Mouse (Mus musculus): ENCODE results near the gene Atxn7l3b. TPM values are rescaled to one million over a fixed set of nuclear protein-coding genes. Genes with fewer than 3 reads are reported as not detected.
"Not testable (repeated sequence)": the region's sequence is repeated elsewhere in the genome, so short reads cannot be mapped to it uniquely, and the experiment has no call there.

Atxn7l3b gene
- 392 and 429 TPM in 2 replicates for polyA plus RNA-seq (2015; fragmentation: Nextera tagmentation; extraction: Ambion mirVana)

DNA sequence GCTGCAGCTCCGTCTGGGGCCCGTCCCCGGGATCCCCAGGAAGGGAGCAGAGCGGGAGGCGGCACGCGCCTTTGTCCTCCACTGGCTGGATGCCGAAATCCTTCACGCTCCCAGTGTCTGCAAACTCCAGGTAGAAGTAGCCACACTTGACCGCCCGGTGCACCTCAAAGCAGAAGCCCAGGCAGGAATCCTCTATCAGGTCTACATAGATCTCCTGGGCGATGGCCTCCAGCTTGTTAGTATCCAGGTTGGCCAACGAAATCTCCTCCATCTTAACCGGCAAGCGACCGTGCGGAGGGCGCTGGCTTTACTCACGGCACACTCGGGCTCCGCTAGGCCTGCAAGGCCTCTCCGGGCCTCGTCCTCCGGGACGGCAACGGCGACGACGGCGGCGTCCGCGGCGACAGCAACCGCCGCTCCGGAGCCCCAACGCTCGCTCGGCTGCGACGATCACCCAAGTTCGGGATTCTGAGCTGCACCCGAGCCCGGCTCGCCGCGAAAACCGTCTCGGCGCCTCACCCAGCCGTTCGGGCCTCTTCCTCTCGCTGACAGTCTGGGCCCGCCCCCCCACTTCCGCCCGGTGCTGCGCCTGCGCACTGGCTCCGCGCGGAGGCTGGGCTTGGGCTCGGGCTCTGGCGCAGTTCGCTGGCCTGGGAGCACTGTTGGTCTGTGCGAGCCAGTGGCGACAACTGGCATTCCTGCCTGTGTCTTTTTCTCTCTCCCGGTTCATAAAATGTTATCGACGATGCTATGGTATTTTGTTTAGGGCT lies at the start of gene Atxn7l3b:
Gene Atxn7l3b, minus strand, starts transcription at position 550 of the 770 bp plus-strand sequence.
- under 1% methylated on average over 68 of the region's 70 CpGs for WGBS
- ATAC-seq, result peak; percentile 100
- peak within 1 kb of the TSS; percentile 97 for H3K27ac ChIP-seq (ENCODE audit: low read length)
- H3K27me3 ChIP-seq (ENCODE audit: control insufficient read depth, insufficient read depth, low read depth, low read length), result no peaks in the 10 kb centered on the region
- H3K4me2 ChIP-seq (ENCODE audit: low read length), result peak within 1 kb of the TSS; percentile 70
- peaks cover 7% of the 10 kb centered on the region; the same call in 1 of the 2 replicates for H3K36me3 ChIP-seq (ENCODE audit: control insufficient read depth, insufficient read depth, low read length)
- H3K4me3 ChIP-seq (ENCODE audit: low read depth, low read length), result peak within 1 kb of the TSS; percentile 94
- peak within 1 kb of the TSS; percentile 98 for H3K9ac ChIP-seq (ENCODE audit: low read depth, low read length)
- no peaks in the 10 kb centered on the region for H3K9me3 ChIP-seq (replicated peaks; ENCODE audit: control insufficient read depth, low read length, poor library complexity, severe bottlenecking)
- H3K4me1 ChIP-seq (ENCODE audit: control insufficient read depth, insufficient read depth, low read length), result peaks cover 29% of the 10 kb centered on the region

DNA sequence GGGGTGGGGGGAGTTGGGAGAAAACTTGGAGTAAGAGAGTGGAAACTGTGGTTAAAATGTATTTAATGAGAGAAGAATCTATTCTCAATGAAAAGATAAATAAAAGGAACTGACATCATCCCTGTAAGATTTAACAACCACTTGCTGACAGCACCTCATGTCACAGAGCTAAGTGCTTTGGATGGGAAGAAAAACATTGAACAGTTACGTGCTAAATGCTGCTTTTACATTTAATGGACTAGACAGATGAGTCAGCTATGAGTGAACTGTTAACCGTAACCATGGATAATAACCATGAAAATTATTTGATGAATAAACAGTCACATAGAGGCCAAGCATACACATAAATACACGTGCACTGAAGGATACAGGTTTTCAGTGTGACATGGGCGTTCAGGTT lies 48.8 kb upstream of the Atxn7l3b start:
- no peak overlapping the region for H3K4me2 ChIP-seq (ENCODE audit: low read length)
- H3K4me1 ChIP-seq (ENCODE audit: control insufficient read depth, insufficient read depth, low read length), result no peaks in the 10 kb centered on the region
- no peaks in the 10 kb centered on the region for H3K27me3 ChIP-seq (ENCODE audit: control insufficient read depth, insufficient read depth, low read depth, low read length)
- 82% methylated on average over 4 of the region's 4 CpGs for WGBS
- no peak overlapping the region for H3K27ac ChIP-seq (ENCODE audit: low read length)
- no peaks in the 10 kb centered on the region for H3K36me3 ChIP-seq (ENCODE audit: control insufficient read depth, insufficient read depth, low read length)
- ATAC-seq, result no peak
- H3K9me3 ChIP-seq (replicated peaks; ENCODE audit: control insufficient read depth, low read length, poor library complexity, severe bottlenecking), result no peaks in the 10 kb centered on the region
- no peak overlapping the region for H3K4me3 ChIP-seq (ENCODE audit: low read depth, low read length)
- no peak overlapping the region for H3K9ac ChIP-seq (ENCODE audit: low read depth, low read length)

DNA sequence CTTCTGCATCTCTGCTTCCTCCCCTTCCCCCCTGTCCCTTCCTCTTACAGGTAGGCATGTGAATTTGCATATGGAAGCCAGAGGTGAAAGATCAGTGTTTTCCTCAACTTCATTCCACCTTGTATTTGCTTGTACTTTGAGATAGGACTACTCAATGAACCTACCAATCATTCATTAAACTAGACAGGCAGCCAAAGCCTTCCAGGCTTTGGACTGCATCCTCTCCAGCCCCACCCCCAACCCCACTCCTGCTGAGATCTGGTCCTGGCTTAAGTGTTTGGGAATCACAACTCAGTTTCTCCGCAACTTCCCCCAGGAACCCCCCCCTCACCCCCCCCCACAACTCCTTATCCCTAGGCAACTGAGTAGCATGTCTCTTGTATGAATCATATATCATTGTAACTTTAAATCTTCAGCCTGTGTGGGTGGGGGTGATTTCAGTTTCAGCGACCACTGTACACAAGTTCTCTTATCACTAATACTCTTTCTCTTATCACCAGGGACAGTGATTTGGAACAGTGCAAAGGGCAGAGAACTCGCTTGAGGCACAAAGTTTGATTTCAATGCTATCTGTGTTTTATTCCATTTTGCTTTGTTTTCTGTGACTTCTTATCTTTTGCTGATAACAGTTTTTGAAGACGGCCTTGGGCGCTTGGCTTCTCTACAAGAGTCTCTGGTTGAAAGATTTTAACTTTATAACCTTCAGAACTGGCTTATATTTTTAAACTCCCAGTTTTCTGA lies 44.7 kb upstream of the Atxn7l3b start:
- ATAC-seq, result no peak
- no peaks in the 10 kb centered on the region for H3K27me3 ChIP-seq (ENCODE audit: control insufficient read depth, insufficient read depth, low read depth, low read length)
- no peak overlapping the region for H3K4me3 ChIP-seq (ENCODE audit: low read depth, low read length)
- WGBS, result 66% methylated on average over 5 of the region's 5 CpGs
- no peaks in the 10 kb centered on the region for H3K4me1 ChIP-seq (ENCODE audit: control insufficient read depth, insufficient read depth, low read length)
- H3K9ac ChIP-seq (ENCODE audit: low read depth, low read length), result no peak overlapping the region
- H3K9me3 ChIP-seq (replicated peaks; ENCODE audit: control insufficient read depth, low read length, poor library complexity, severe bottlenecking), result no peaks in the 10 kb centered on the region
- no peak overlapping the region for H3K27ac ChIP-seq (ENCODE audit: low read length)
- no peaks in the 10 kb centered on the region for H3K36me3 ChIP-seq (ENCODE audit: control insufficient read depth, insufficient read depth, low read length)
- H3K4me2 ChIP-seq (ENCODE audit: low read length), result no peak overlapping the region

DNA sequence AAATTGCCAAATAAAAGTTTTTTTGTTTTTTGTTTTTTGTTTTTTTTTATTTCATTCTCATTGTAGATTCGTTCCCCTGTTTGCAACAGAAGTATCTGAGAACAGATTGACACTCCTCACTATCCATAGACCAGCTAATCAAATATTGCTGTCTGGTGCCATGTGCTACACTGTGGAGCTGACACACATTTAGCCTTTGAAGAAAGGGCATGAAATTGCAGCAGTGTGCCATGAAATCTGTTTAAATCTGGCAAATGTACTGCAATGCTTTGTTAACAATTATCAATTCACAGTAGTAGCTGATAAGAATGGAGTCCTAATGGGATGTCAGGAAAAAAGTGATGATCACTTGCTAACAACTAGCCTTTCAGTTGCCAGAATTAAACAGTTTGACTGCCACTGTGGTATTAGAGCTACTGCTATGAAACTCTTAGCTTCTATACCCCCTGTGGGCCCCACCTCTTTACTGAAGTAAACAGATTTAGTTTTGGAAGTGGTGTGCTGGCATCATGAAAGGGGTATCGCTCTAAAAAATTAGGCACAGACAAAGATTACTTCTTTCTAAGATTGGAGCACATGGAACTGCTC lies 41.3 kb upstream of the Atxn7l3b start:
- 74% methylated on average over 2 of the region's 2 CpGs for WGBS
- H3K4me2 ChIP-seq (ENCODE audit: low read length), result no peak overlapping the region
- no peaks in the 10 kb centered on the region for H3K27me3 ChIP-seq (ENCODE audit: control insufficient read depth, insufficient read depth, low read depth, low read length)
- H3K4me1 ChIP-seq (ENCODE audit: control insufficient read depth, insufficient read depth, low read length), result no peaks in the 10 kb centered on the region
- ATAC-seq, result no peak; the same call in 1 of the 2 replicates
- no peak overlapping the region for H3K27ac ChIP-seq (ENCODE audit: low read length)
- no peak overlapping the region for H3K9ac ChIP-seq (ENCODE audit: low read depth, low read length)
- H3K9me3 ChIP-seq (replicated peaks; ENCODE audit: control insufficient read depth, low read length, poor library complexity, severe bottlenecking), result no peaks in the 10 kb centered on the region
- H3K4me3 ChIP-seq (ENCODE audit: low read depth, low read length), result no peak overlapping the region
- no peaks in the 10 kb centered on the region for H3K36me3 ChIP-seq (ENCODE audit: control insufficient read depth, insufficient read depth, low read length)

DNA sequence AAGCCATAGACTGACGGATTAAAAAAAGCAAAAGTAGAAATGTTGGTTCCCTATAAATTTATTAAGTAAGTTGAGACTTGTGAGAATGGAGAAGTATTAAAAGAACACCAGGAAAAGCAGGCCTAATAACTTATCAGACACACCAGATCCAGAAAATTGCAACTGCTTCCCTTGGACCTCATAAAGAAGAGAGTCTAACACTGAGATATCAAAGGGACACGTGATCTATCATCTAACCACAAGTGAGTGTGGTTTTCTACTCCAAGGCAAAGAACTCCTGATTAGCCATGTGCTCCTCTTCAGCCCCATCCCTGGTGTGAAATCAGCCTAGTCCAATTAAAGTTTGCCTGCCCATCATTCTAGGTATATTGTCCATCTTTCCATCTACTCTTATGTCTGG lies 38.8 kb upstream of the Atxn7l3b start:
- Histone ChIP-seq H3K4me1 (ENCODE audit: control insufficient read depth, insufficient read depth, low read length) (no peaks in the 10 kb centered on the region), H3K4me3 (ENCODE audit: low read depth, low read length) (no peak overlapping the region), H3K27ac (ENCODE audit: low read length) (no peak overlapping the region), H3K4me2 (ENCODE audit: low read length) (no peak overlapping the region), H3K9ac (ENCODE audit: low read depth, low read length) (no peak overlapping the region), H3K9me3 (replicated peaks; ENCODE audit: control insufficient read depth, low read length, poor library complexity, severe bottlenecking) (no peaks in the 10 kb centered on the region), H3K27me3 (ENCODE audit: control insufficient read depth, insufficient read depth, low read depth, low read length) (no peaks in the 10 kb centered on the region), H3K36me3 (ENCODE audit: control insufficient read depth, insufficient read depth, low read length) (no peaks in the 10 kb centered on the region)
- WGBS, result 95% methylated on average over 2 of the region's 2 CpGs
- ATAC-seq, result no peak

DNA sequence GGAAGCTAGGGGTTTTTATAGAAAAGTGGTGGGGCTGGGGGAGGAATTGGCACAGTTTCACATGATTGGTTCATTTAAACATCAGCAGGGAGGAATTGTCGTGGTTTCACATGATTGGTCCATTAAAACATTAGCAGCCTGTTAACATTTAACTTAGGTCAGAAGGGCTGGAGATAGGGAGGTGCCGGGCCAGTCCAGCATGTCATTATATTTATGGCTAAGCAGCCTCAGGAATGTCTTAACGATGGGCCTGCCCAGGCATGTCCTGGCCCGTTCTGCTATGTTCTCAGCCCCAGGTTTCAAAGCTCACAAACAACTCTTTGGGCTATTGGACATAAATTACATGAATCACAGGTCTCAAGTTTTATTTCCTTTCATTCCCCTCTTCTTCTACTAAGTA lies 33.4 kb upstream of the Atxn7l3b start:
- H3K4me1 ChIP-seq (ENCODE audit: control insufficient read depth, insufficient read depth, low read length); H3K4me3 ChIP-seq (ENCODE audit: low read depth, low read length); H3K9me3 ChIP-seq (replicated peaks; ENCODE audit: control insufficient read depth, low read length, poor library complexity, severe bottlenecking); H3K9ac ChIP-seq (ENCODE audit: low read depth, low read length); H3K27me3 ChIP-seq (ENCODE audit: control insufficient read depth, insufficient read depth, low read depth, low read length); H3K27ac ChIP-seq (ENCODE audit: low read length); ATAC-seq; H3K36me3 ChIP-seq (ENCODE audit: control insufficient read depth, insufficient read depth, low read length); H3K4me2 ChIP-seq (ENCODE audit: low read length): not testable (repeated sequence)
- 46% methylated on average over 4 of the region's 4 CpGs for WGBS

DNA sequence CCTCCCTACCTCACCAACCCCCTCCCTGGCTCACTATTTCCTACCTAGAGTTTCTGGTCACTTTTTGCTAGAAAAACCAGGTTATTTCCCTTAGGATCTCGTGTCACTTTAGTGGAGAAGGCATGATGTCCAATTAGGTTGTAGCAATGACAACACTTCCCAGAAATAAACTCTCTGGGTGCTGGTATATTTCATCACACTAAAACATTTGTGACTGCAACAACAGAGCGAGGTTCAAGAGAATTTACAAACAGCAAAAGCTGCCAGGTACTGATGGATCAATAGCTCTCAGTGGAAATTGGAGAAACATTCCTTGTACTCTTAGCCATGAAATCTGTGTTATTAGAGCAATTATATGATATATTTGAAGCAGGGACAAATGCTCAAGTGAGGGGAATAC lies 25.3 kb upstream of the Atxn7l3b start:
- WGBS, result 74% methylated on average over 2 of the region's 2 CpGs

DNA sequence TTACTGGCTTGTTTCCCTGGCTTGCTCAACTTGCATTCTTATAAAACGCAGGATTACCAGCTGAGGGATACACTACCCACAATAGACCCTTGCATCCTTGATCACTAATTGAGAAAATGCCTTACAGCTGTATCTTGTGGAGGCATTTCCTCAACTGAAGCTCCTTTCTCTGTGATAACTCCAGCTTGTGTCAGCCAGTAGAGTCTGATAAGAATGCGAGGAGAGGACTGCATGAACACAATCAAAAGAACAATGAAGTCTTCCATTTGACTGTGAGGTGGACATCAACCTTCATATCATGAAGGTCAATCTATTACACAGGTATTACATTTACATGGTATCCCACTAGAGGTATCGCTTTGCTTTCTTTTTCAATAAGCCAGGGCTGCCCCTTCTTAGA lies 19.7 kb upstream of the Atxn7l3b start:
- Histone ChIP-seq H3K4me2 (ENCODE audit: low read length) (no peak overlapping the region), H3K9ac (ENCODE audit: low read depth, low read length) (no peak overlapping the region), H3K27ac (ENCODE audit: low read length) (no peak overlapping the region), H3K4me1 (ENCODE audit: control insufficient read depth, insufficient read depth, low read length) (no peaks in the 10 kb centered on the region), H3K9me3 (replicated peaks; ENCODE audit: control insufficient read depth, low read length, poor library complexity, severe bottlenecking) (no peaks in the 10 kb centered on the region), H3K36me3 (ENCODE audit: control insufficient read depth, insufficient read depth, low read length) (no peaks in the 10 kb centered on the region), H3K27me3 (ENCODE audit: control insufficient read depth, insufficient read depth, low read depth, low read length) (no peaks in the 10 kb centered on the region), H3K4me3 (ENCODE audit: low read depth, low read length) (no peak overlapping the region)
- WGBS, result 81% methylated on average over 3 of the region's 3 CpGs
- no peak for ATAC-seq

More for the DNA sequence above, 25.3 kb upstream of the Atxn7l3b start:
- no peak overlapping the region for H3K4me2 ChIP-seq (ENCODE audit: low read length)
- no peaks in the 10 kb centered on the region for H3K36me3 ChIP-seq (ENCODE audit: control insufficient read depth, insufficient read depth, low read length)
- no peak overlapping the region for H3K27ac ChIP-seq (ENCODE audit: low read length)
- no peak overlapping the region for H3K9ac ChIP-seq (ENCODE audit: low read depth, low read length)
- no peak for ATAC-seq
- no peaks in the 10 kb centered on the region for H3K27me3 ChIP-seq (ENCODE audit: control insufficient read depth, insufficient read depth, low read depth, low read length)
- no peaks in the 10 kb centered on the region for H3K4me1 ChIP-seq (ENCODE audit: control insufficient read depth, insufficient read depth, low read length)
- H3K4me3 ChIP-seq (ENCODE audit: low read depth, low read length), result no peak overlapping the region
- no peaks in the 10 kb centered on the region for H3K9me3 ChIP-seq (replicated peaks; ENCODE audit: control insufficient read depth, low read length, poor library complexity, severe bottlenecking)

DNA sequence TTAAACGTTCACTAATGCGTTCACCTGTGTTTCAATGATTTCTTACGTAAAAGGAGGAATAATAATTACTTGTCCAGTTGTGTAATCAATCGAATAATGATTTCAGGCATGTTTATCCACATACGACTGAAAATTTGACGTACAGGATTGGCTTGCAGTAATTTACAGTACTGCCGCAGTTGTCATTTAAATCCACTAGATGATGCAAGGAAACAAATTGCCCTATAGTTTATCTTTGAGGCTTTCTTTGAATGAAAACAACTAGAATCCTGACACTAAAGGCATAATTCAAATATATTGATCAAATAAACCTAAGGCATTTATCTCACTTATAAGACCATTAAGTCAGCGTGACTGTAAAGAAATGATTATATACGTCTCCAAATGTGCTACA lies 418 bp upstream of the Atxn7l3b start:
- H3K4me1 ChIP-seq (ENCODE audit: control insufficient read depth, insufficient read depth, low read length), result peaks cover 29% of the 10 kb centered on the region
- 33% methylated on average over 9 of the region's 9 CpGs for WGBS
- peak; percentile 40 for ATAC-seq
- no peaks in the 10 kb centered on the region for H3K9me3 ChIP-seq (replicated peaks; ENCODE audit: control insufficient read depth, low read length, poor library complexity, severe bottlenecking)
- H3K36me3 ChIP-seq (ENCODE audit: control insufficient read depth, insufficient read depth, low read length), result peaks cover 7% of the 10 kb centered on the region; the same call in 1 of the 2 replicates
- H3K4me2 ChIP-seq (ENCODE audit: low read length), result peak overlapping the region; percentile 70
- peak overlapping the region; percentile 94 for H3K4me3 ChIP-seq (ENCODE audit: low read depth, low read length)
- no peaks in the 10 kb centered on the region for H3K27me3 ChIP-seq (ENCODE audit: control insufficient read depth, insufficient read depth, low read depth, low read length)
- peak overlapping the region; percentile 98 for H3K9ac ChIP-seq (ENCODE audit: low read depth, low read length)
- peak overlapping the region; percentile 97 for H3K27ac ChIP-seq (ENCODE audit: low read length)
